Mouse (Mus musculus): ENCODE measurements around the gene Gm10277. TPM values are rescaled to one million over a fixed set of nuclear protein-coding genes. Genes with fewer than 3 reads are reported as not detected.

Gm10277 gene
- polyA plus RNA-seq, 1 experiment from 2014 or later, result 0.34 TPM

GRCm38 (mm10) chr11:77779240-77779639 lies 8.3 kb downstream of the Gm10277 start:
- Histone ChIP-seq H3K4me2 (ENCODE audit: low read length) (no peak overlapping the region), H3K9ac (ENCODE audit: low read depth, low read length) (no peak overlapping the region), H3K9me3 (replicated peaks; ENCODE audit: low read length) (no peaks in the 10 kb centered on the region), H3K27ac (no peak overlapping the region), H3K4me3 (replicated peaks; ENCODE audit: low read depth, low read length) (no peak overlapping the region), H3K36me3 (ENCODE audit: insufficient read depth, low read length) (peaks cover 12% of the 10 kb centered on the region; the same call in 1 of the 2 replicates), H3K27me3 (ENCODE audit: insufficient read depth, low read length) (no peaks in the 10 kb centered on the region), H3K4me1 (replicated peaks; ENCODE audit: insufficient read depth, low read length) (peaks cover 31% of the 10 kb centered on the region)
- WGBS, result 26% methylated on average over 1 of the region's 1 CpGs
- DNase-seq (ENCODE audit: low spot score) (no peak), ATAC-seq (replicated peaks; ENCODE audit: low FRiP score, low read depth) (no peak)
- TF ChIP-seq CTCF (IDR thresholded peaks at IDR 0.05; ENCODE audit: low read depth), result no peak

GRCm38 (mm10) chr11:77777937-77778336 lies 9.6 kb downstream of the Gm10277 start:
- no peaks in the 10 kb centered on the region for H3K27me3 ChIP-seq (ENCODE audit: insufficient read depth, low read length)
- no peak for TF ChIP-seq CTCF (IDR thresholded peaks at IDR 0.05; ENCODE audit: low read depth)
- 94% methylated on average over 17 of the region's 17 CpGs for WGBS
- H3K4me2 ChIP-seq (ENCODE audit: low read length), result no peak overlapping the region
- H3K9me3 ChIP-seq (replicated peaks; ENCODE audit: low read length), result no peaks in the 10 kb centered on the region
- DNase-seq (ENCODE audit: low spot score) (no peak), ATAC-seq (replicated peaks; ENCODE audit: low FRiP score, low read depth) (no peak)
- peaks cover 21% of the 10 kb centered on the region; the same call in 1 of the 2 replicates for H3K4me1 ChIP-seq (replicated peaks; ENCODE audit: insufficient read depth, low read length)
- H3K9ac ChIP-seq (ENCODE audit: low read depth, low read length), result no peak overlapping the region
- H3K36me3 ChIP-seq (ENCODE audit: insufficient read depth, low read length), result peaks cover 12% of the 10 kb centered on the region; the same call in 1 of the 2 replicates
- no peak overlapping the region for H3K27ac ChIP-seq
- H3K4me3 ChIP-seq (replicated peaks; ENCODE audit: low read depth, low read length), result no peak overlapping the region

- no peak for TF ChIP-seq CTCF (IDR thresholded peaks at IDR 0.05; ENCODE audit: low read depth)
- peaks cover 24% of the 10 kb centered on the region; the same call in 1 of the 2 replicates for H3K4me1 ChIP-seq (replicated peaks; ENCODE audit: insufficient read depth, low read length)
- 75% methylated on average over 17 of the region's 17 CpGs for WGBS
Observed at GRCm38 (mm10) chr11:77777436-77777835, 10.1 kb downstream of the Gm10277 start.

GRCm38 (mm10) chr11:77775701-77776400 lies 11.7 kb downstream of the Gm10277 start:
- Histone ChIP-seq H3K27me3 (ENCODE audit: insufficient read depth, low read length) (no peaks in the 10 kb centered on the region), H3K9ac (ENCODE audit: low read depth, low read length) (no peak overlapping the region), H3K4me1 (replicated peaks; ENCODE audit: insufficient read depth, low read length) (peaks cover 12% of the 10 kb centered on the region; the same call in 1 of the 2 replicates), H3K9me3 (replicated peaks; ENCODE audit: low read length) (no peaks in the 10 kb centered on the region), H3K4me3 (replicated peaks; ENCODE audit: low read depth, low read length) (no peak overlapping the region), H3K4me2 (ENCODE audit: low read length) (no peak overlapping the region), H3K27ac (peak overlapping the region; percentile 50), H3K36me3 (ENCODE audit: insufficient read depth, low read length) (peaks cover 12% of the 10 kb centered on the region; the same call in 1 of the 2 replicates)
- ATAC-seq (replicated peaks; ENCODE audit: low FRiP score, low read depth) (no peak), DNase-seq (ENCODE audit: low spot score) (no peak)
- 43% methylated on average over 9 of the region's 9 CpGs for WGBS
- TF ChIP-seq CTCF (IDR thresholded peaks at IDR 0.05; ENCODE audit: low read depth), result no peak

More at GRCm38 (mm10) chr11:77777436-77777835, 10.1 kb downstream of the Gm10277 start:
- Histone ChIP-seq H3K4me2 (ENCODE audit: low read length) (no peak overlapping the region), H3K4me3 (replicated peaks; ENCODE audit: low read depth, low read length) (no peak overlapping the region), H3K9ac (ENCODE audit: low read depth, low read length) (no peak overlapping the region), H3K27me3 (ENCODE audit: insufficient read depth, low read length) (no peaks in the 10 kb centered on the region), H3K27ac (no peak overlapping the region), H3K9me3 (replicated peaks; ENCODE audit: low read length) (no peaks in the 10 kb centered on the region), H3K36me3 (ENCODE audit: insufficient read depth, low read length) (peaks cover 12% of the 10 kb centered on the region; the same call in 1 of the 2 replicates)
- DNase-seq (ENCODE audit: low spot score), result no peak
- no peak for ATAC-seq (replicated peaks; ENCODE audit: low FRiP score, low read depth)

- ATAC-seq (replicated peaks; ENCODE audit: low FRiP score, low read depth), result peak; percentile 86
- H3K4me3 ChIP-seq (replicated peaks; ENCODE audit: low read depth, low read length), result no peak overlapping the region
- H3K4me2 ChIP-seq (ENCODE audit: low read length), result no peak overlapping the region
- no peaks in the 10 kb centered on the region for H3K27me3 ChIP-seq (ENCODE audit: insufficient read depth, low read length)
- WGBS, result 54% methylated on average over 8 of the region's 8 CpGs
- no peak for TF ChIP-seq CTCF (IDR thresholded peaks at IDR 0.05; ENCODE audit: low read depth)
- peaks cover 12% of the 10 kb centered on the region; the same call in 1 of the 2 replicates for H3K4me1 ChIP-seq (replicated peaks; ENCODE audit: insufficient read depth, low read length)
- DNase-seq (ENCODE audit: low spot score), result no peak
- H3K9ac ChIP-seq (ENCODE audit: low read depth, low read length), result peak overlapping the region; percentile 18; the same call in 1 of the 2 replicates
- H3K27ac ChIP-seq, result peak overlapping the region; percentile 91
- no peaks in the 10 kb centered on the region for H3K36me3 ChIP-seq (ENCODE audit: insufficient read depth, low read length)
- H3K9me3 ChIP-seq (replicated peaks; ENCODE audit: low read length), result no peaks in the 10 kb centered on the region
Observed at GRCm38 (mm10) chr11:77771879-77772713, 15.5 kb downstream of the Gm10277 start.

GRCm38 (mm10) chr11:77770346-77770745 lies 17.2 kb downstream of the Gm10277 start:
- H3K4me2 ChIP-seq (ENCODE audit: low read length), result no peak overlapping the region
- no peaks in the 10 kb centered on the region for H3K36me3 ChIP-seq (ENCODE audit: insufficient read depth, low read length)
- no peak overlapping the region for H3K4me3 ChIP-seq (replicated peaks; ENCODE audit: low read depth, low read length)
- H3K9me3 ChIP-seq (replicated peaks; ENCODE audit: low read length), result no peaks in the 10 kb centered on the region
- ATAC-seq (replicated peaks; ENCODE audit: low FRiP score, low read depth) (no peak), DNase-seq (ENCODE audit: low spot score) (no peak)
- no peaks in the 10 kb centered on the region for H3K27me3 ChIP-seq (ENCODE audit: insufficient read depth, low read length)
- TF ChIP-seq CTCF (IDR thresholded peaks at IDR 0.05; ENCODE audit: low read depth), result no peak
- 74% methylated on average over 8 of the region's 8 CpGs for WGBS
- peaks cover 23% of the 10 kb centered on the region for H3K4me1 ChIP-seq (replicated peaks; ENCODE audit: insufficient read depth, low read length)
- H3K27ac ChIP-seq, result no peak overlapping the region
- no peak overlapping the region for H3K9ac ChIP-seq (ENCODE audit: low read depth, low read length)

Data from kidney, postnatal 0 days (tissue).